Mouse (Mus musculus) kidney, embryonic 15.5 days (tissue): ENCODE measurements around the gene Gfpt2. TPM values are rescaled to one million over a fixed set of nuclear protein-coding genes. Genes with fewer than 3 reads are reported as not detected.
"Not testable (repeated sequence)": the region's sequence is repeated elsewhere in the genome, so short reads cannot be mapped to it uniquely, and the experiment has no call there.

Experiments
- ATAC-seq: fragments of 200-750 bp; cut with Nextera tagmentation; replicated peaks from 2 replicates; pipeline ENCODE4 v1.8.0; 2017; ENCODE audit warnings: moderate TSS enrichment; ENCODE audit not compliant: low FRiP score
- H3K27ac ChIP-seq: fragments of 300-500 bp; sonication (generic); 2 replicates; pipeline ENCODE4 v1.5.1; 2015; ENCODE audit warnings: mild to moderate bottlenecking, inconsistent platforms
- H3K27me3 ChIP-seq: fragments of 300-500 bp; sonication (generic); 2 replicates; pipeline ENCODE4 v1.6.1; 2015; ENCODE audit warnings: inconsistent platforms
- H3K36me3 ChIP-seq: fragments of 300-500 bp; sonication (generic); 2 replicates; pipeline ENCODE4 v1.6.1; 2015; ENCODE audit warnings: inconsistent platforms
- H3K4me1 ChIP-seq: fragments of 300-500 bp; sonication (generic); 2 replicates; pipeline ENCODE4 v1.6.1; 2015; ENCODE audit warnings: inconsistent platforms
- H3K4me2 ChIP-seq: fragments of 300-500 bp; sonication (generic); 2 replicates; pipeline ENCODE4 v1.6.1; 2015; ENCODE audit warnings: moderate library complexity, mild to moderate bottlenecking, inconsistent platforms
- H3K4me3 ChIP-seq: fragments of 300-500 bp; sonication (generic); replicated peaks from 2 replicates; pipeline ENCODE4 v1.5.1; 2015; ENCODE audit warnings: mild to moderate bottlenecking, inconsistent platforms
- H3K9ac ChIP-seq: fragments of 300-500 bp; sonication (generic); 2 replicates; pipeline ENCODE4 v1.6.1; 2015; ENCODE audit warnings: mild to moderate bottlenecking, inconsistent platforms
- H3K9me3 ChIP-seq: fragments of 300-500 bp; sonication (generic); replicated peaks from 2 replicates; pipeline ENCODE4 v1.6.1; 2016; ENCODE audit warnings: inconsistent platforms
- WGBS: fragments of 180-500 bp; shearing (Covaris S2); methylation state at CpG from one replicate; pipeline ENCODE4 v1.1.7; 2015; ENCODE audit warnings: mixed read lengths; 5-methylcytosine and 5-hydroxymethylcytosine counted together
- polyA plus RNA-seq: library from polyadenylated mRNA; unstranded; fragments of >200 nt; fragmentation: Nextera tagmentation; extraction: Ambion mirVana; gene quantifications from 2 replicates; pipeline ENCODE4 v1.2.1, GENCODE M21; 2015

Gfpt2 gene
- polyA plus RNA-seq, 1 experiment from 2014 or later = 12.4 TPM

DNA sequence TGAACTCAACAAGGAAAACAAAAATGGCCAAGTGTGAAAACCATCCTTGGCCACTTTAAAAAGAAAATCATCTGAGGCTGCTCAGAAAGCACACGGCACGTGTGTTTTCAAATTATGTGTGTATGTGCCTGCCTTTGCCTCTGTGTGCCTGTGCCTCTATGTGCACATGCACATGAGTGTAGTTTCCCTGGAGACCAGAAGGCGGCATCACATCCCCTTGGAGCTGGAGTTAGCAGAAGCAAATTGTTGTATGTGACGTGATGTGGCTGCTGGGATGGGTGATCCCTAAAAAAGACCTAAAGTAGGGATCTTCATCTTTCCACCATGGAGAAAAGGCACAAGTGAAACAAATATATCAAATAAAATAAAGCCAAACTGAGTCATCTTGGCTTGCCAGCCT, 9.8 kb downstream of the Gfpt2 start:
- 97% methylated on average over 4 of the region's 4 CpGs for WGBS
- no peaks in the 10 kb centered on the region for H3K27me3 ChIP-seq
- no peaks in the 10 kb centered on the region for H3K9me3 ChIP-seq
- peaks cover 10% of the 10 kb centered on the region for H3K4me1 ChIP-seq
- H3K4me3 ChIP-seq = no peak overlapping the region
- H3K9ac ChIP-seq = no peak overlapping the region
- peaks cover 5% of the 10 kb centered on the region; the same call in 1 of the 2 replicates for H3K36me3 ChIP-seq
- no peak overlapping the region for H3K27ac ChIP-seq
- no peak overlapping the region for H3K4me2 ChIP-seq
- ATAC-seq = no peak

DNA sequence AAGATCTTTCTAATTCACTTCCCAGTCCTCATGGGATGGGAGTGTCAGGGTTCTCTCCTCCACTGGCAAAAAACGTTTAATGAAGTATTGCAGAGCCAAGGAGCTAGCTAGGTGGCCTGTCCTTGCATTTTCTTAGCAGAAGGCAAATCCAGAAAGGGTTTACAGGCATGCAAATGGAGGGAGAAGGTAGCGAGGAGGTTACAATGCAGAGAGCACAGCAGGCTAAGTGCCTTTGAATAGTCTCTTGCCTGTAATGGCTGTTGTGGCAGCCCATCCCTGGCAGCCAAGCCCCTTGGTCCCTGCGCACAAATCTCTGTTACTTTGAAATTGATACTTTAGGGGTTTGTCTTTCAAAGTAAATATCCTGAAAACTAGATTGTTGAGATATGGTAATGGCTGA, 12.2 kb downstream of the Gfpt2 start:
- peaks cover 20% of the 10 kb centered on the region for H3K36me3 ChIP-seq
- H3K27me3 ChIP-seq = no peaks in the 10 kb centered on the region
- no peaks in the 10 kb centered on the region for H3K9me3 ChIP-seq
- ATAC-seq = no peak
- H3K4me1 ChIP-seq = peaks cover 6% of the 10 kb centered on the region
- H3K4me3 ChIP-seq = no peak overlapping the region
- no peak overlapping the region for H3K9ac ChIP-seq
- no peak overlapping the region for H3K4me2 ChIP-seq
- H3K27ac ChIP-seq = no peak overlapping the region
- WGBS = 36% methylated on average over 3 of the region's 3 CpGs

DNA sequence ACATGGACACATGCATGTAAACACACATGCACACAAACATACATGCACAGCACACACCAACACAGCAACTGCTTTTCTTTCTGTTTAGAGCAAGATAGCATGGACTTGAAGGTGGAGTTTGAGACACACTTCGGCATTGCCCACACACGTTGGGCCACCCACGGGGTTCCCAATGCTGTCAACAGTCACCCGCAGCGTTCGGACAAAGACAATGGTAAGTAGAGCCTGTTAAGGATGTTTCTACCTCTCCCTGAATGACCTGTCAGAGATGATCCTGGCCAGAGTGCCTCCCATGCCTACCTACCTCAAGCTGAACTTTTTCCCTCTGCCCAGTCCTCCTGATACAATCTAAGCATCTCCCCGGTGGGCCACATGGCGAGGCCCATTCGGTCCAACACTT, 15.0 kb downstream of the Gfpt2 start:
- Histone ChIP-seq H3K4me2 (no peak overlapping the region), H3K9ac (no peak overlapping the region), H3K36me3 (peaks cover 33% of the 10 kb centered on the region), H3K4me3 (no peak overlapping the region), H3K4me1 (no peaks in the 10 kb centered on the region), H3K9me3 (no peaks in the 10 kb centered on the region), H3K27ac (no peak overlapping the region), H3K27me3 (no peaks in the 10 kb centered on the region)
- no peak for ATAC-seq
- WGBS = 94% methylated on average over 9 of the region's 9 CpGs

DNA sequence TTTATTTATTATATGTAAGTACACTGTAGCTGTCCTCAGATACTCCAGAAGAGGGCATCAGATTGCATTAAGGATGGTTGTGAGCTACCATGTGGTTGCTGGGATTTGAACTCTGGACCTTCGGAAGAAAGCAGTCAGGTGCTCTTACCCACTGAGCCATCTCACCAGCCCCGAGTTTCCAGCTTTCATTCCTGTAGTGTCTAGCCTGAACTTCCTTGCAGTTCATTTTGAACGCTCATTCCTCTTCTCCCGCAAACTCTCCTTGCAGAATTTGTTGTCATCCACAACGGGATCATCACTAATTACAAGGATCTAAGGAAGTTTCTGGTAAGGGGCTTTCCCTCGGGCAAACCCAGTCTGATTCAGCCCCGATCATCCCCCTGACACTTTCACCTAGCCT, 16.7 kb downstream of the Gfpt2 start:
- H3K9ac ChIP-seq, H3K9me3 ChIP-seq, H3K4me1 ChIP-seq, H3K4me3 ChIP-seq, H3K4me2 ChIP-seq, ATAC-seq, H3K27ac ChIP-seq, H3K27me3 ChIP-seq: not testable (repeated sequence)
- WGBS = 86% methylated on average over 7 of the region's 7 CpGs
- H3K36me3 ChIP-seq = peaks cover 42% of the 10 kb centered on the region

DNA sequence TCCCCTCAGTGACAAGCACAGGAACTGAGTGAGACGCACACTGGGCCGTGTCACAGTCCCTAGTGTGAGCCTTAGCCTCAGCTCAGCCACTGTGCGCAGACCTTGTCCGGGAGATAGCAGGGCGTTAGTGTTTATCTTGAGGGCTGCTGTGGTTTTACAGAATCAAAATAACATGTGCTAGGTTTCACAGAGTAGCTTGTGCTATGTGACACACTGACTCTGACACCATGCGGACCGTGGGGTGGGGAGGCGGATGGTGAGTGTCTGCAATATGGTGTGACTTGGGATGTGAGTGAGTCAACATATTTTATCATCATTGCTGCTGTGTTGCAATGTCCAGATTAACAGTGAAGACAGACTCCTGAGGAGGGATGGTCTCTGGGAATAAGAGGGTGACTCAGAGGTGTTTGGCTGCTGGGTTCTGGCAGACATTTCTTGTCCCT, 17.1 kb downstream of the Gfpt2 start:
- no peak for ATAC-seq
- no peak overlapping the region for H3K9ac ChIP-seq
- no peaks in the 10 kb centered on the region for H3K9me3 ChIP-seq
- no peak overlapping the region for H3K27ac ChIP-seq
- 81% methylated on average over 8 of the region's 8 CpGs for WGBS
- H3K4me3 ChIP-seq = no peak overlapping the region
- H3K27me3 ChIP-seq = no peaks in the 10 kb centered on the region
- H3K36me3 ChIP-seq = peaks cover 42% of the 10 kb centered on the region
- no peak overlapping the region for H3K4me2 ChIP-seq
- H3K4me1 ChIP-seq = no peaks in the 10 kb centered on the region

DNA sequence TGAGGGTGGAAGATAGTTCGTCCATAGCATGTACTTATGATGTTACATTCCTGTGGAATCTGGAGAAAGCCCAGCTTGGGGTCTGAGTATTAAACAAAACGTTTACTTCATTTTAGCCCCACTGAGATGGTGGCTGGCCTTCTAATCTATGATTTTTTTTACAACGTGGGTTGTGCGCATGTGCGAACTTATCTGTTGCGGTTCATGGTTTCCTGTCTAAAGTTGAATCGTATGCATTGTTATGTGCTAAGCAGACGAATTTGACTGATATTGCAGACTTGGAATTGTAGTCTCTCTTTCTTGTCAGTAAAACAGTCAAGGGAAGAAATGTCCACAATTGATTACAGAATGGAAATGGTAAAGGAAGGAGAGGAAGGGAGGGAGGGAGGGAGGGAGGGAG, 17.9 kb downstream of the Gfpt2 start:
- Histone ChIP-seq H3K9ac (no peak overlapping the region), H3K4me3 (no peak overlapping the region), H3K27me3 (no peaks in the 10 kb centered on the region), H3K9me3 (no peaks in the 10 kb centered on the region), H3K36me3 (peaks cover 42% of the 10 kb centered on the region), H3K4me2 (no peak overlapping the region), H3K4me1 (no peaks in the 10 kb centered on the region), H3K27ac (no peak overlapping the region)
- no peak for ATAC-seq
- 85% methylated on average over 8 of the region's 8 CpGs for WGBS

- Histone ChIP-seq H3K4me3 (no peak overlapping the region), H3K27me3 (no peaks in the 10 kb centered on the region), H3K4me1 (no peaks in the 10 kb centered on the region), H3K36me3 (peaks cover 26% of the 10 kb centered on the region), H3K9ac (no peak overlapping the region), H3K4me2 (no peak overlapping the region), H3K27ac (no peak overlapping the region), H3K9me3 (no peaks in the 10 kb centered on the region)
- no peak for ATAC-seq
- WGBS = 91% methylated on average over 15 of the region's 15 CpGs
Observed at GRCm38 (mm10) chr11:49818869-49819566, 25.0 kb downstream of the Gfpt2 start.

- WGBS = 89% methylated on average over 7 of the region's 7 CpGs
- Histone ChIP-seq H3K9ac (no peak overlapping the region), H3K36me3 (peaks cover 28% of the 10 kb centered on the region), H3K9me3 (no peaks in the 10 kb centered on the region), H3K4me2 (no peak overlapping the region), H3K27ac (no peak overlapping the region), H3K4me1 (no peaks in the 10 kb centered on the region), H3K27me3 (no peaks in the 10 kb centered on the region), H3K4me3 (no peak overlapping the region)
- no peak for ATAC-seq
Observed at GRCm38 (mm10) chr11:49819676-49820075, 25.7 kb downstream of the Gfpt2 start.

DNA sequence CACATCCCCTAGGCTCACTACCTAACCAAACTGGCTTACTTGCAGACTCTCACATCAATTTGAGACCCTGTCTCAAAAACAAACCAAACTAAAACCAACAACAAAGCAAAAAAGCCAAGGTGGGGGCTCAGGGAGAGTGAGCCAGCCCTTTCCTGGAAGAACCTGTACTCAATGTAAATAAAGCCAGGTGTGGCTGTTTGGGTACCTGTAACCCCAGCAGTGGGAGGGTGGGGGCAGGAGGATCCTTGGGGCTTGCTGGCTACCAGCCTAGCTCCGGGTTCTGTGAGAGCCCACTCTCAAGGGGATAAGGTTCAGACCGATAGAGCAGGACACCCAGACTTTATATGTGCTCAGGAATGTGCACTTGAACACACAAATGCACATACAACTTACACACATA, 26.9 kb downstream of the Gfpt2 start:
- Histone ChIP-seq H3K4me1 (no peaks in the 10 kb centered on the region), H3K27ac (no peak overlapping the region), H3K9ac (no peak overlapping the region), H3K9me3 (no peaks in the 10 kb centered on the region), H3K4me3 (no peak overlapping the region), H3K4me2 (no peak overlapping the region), H3K27me3 (no peaks in the 10 kb centered on the region), H3K36me3 (peaks cover 26% of the 10 kb centered on the region)
- no peak for ATAC-seq
- 90% methylated on average over 2 of the region's 2 CpGs for WGBS

DNA sequence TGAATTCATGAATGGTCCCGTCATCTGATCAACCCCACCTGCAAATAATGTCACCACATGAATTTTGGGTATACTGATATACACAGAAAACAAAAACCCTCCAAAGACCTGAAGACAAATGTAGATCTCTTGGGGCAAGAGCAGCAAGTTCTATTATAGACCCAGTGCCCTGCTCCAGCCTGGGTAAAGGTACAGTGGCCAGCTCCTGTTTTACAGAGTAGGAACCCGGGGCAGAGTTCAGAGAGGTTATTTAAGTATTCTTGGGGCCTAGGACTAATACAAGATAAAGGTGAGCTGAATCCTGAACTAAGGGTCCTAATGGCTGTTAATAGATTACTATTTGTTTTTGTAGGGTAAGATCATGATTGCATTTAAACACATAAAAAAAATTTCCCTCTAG, 27.6 kb downstream of the Gfpt2 start:
- H3K27ac ChIP-seq = no peak overlapping the region
- ATAC-seq = no peak
- 88% methylated on average over 2 of the region's 2 CpGs for WGBS

DNA sequence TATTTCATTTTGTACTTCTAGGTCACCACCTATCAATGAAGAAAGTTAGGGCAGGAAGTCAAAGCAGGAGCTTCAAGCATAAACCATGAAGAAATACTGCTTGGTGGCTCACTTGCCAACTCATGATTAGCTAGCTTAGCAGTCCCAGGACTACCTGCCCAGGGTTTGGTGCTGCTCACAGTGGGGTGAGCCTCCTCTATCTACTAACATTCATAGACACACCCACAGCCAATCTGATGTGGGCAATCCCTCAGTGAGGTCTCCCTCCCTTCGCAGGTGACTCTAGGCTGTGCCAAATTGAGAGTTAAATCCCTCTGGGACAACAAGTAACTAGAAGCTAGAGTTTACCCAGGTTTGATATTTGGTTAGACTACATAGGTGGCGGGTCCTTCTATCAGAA, 28.4 kb downstream of the Gfpt2 start:
- WGBS = 85% methylated on average over 2 of the region's 2 CpGs
- no peak for ATAC-seq
- Histone ChIP-seq H3K4me2 (no peak overlapping the region), H3K4me1 (peaks cover 9% of the 10 kb centered on the region), H3K27ac (no peak overlapping the region), H3K4me3 (no peak overlapping the region), H3K9ac (no peak overlapping the region), H3K9me3 (no peaks in the 10 kb centered on the region), H3K36me3 (peaks cover 26% of the 10 kb centered on the region), H3K27me3 (no peaks in the 10 kb centered on the region)

More for the DNA sequence above, 27.6 kb downstream of the Gfpt2 start:
- Histone ChIP-seq H3K4me3 (no peak overlapping the region), H3K4me2 (no peak overlapping the region), H3K36me3 (peaks cover 26% of the 10 kb centered on the region), H3K9me3 (no peaks in the 10 kb centered on the region), H3K4me1 (peaks cover 1% of the 10 kb centered on the region), H3K9ac (no peak overlapping the region), H3K27me3 (no peaks in the 10 kb centered on the region)

DNA sequence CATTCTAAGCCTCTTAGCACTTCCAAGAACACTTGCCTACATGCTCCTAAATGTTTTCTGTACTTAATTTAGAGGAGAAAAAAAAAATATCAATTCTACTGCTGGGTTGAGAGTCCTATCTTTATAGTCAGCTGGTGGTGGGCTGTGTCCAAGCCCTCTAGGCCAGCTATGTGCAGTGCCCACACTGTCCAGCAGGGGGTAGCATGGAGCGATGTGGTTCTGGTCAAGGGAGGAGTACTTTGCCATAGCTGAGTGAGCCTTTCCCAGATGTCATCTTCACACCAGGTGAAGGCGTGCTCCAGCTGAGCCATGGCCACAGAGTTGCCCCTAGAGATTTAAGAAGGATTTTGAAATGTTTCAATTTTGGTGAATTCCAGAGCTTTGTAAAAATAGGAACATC, 30.9 kb downstream of the Gfpt2 start:
- H3K9ac ChIP-seq = no peak overlapping the region
- no peak for ATAC-seq
- peaks cover 26% of the 10 kb centered on the region for H3K36me3 ChIP-seq
- H3K4me3 ChIP-seq = no peak overlapping the region
- 46% methylated on average over 2 of the region's 2 CpGs for WGBS
- peaks cover 10% of the 10 kb centered on the region for H3K4me1 ChIP-seq
- no peak overlapping the region for H3K4me2 ChIP-seq
- no peaks in the 10 kb centered on the region for H3K27me3 ChIP-seq
- no peaks in the 10 kb centered on the region for H3K9me3 ChIP-seq
- H3K27ac ChIP-seq = no peak overlapping the region

GRCm38 (mm10) chr11:49827243-49827642, 33.3 kb downstream of the Gfpt2 start:
- Histone ChIP-seq H3K4me2 (no peak overlapping the region), H3K36me3 (peaks cover 36% of the 10 kb centered on the region), H3K4me1 (peaks cover 10% of the 10 kb centered on the region), H3K27ac (no peak overlapping the region), H3K9me3 (no peaks in the 10 kb centered on the region), H3K27me3 (no peaks in the 10 kb centered on the region), H3K4me3 (no peak overlapping the region), H3K9ac (no peak overlapping the region)
- no peak for ATAC-seq
- 19% methylated on average over 6 of the region's 6 CpGs for WGBS
